Mouse (Mus musculus): ENCODE measurements at regions not wholly inside any gene's neighbourhood (a gene's known extent, or its start where the extent isn't known, plus 50 kb on each side); places are given as distances from the start of the nearest gene placed in this dataset.

DNA sequence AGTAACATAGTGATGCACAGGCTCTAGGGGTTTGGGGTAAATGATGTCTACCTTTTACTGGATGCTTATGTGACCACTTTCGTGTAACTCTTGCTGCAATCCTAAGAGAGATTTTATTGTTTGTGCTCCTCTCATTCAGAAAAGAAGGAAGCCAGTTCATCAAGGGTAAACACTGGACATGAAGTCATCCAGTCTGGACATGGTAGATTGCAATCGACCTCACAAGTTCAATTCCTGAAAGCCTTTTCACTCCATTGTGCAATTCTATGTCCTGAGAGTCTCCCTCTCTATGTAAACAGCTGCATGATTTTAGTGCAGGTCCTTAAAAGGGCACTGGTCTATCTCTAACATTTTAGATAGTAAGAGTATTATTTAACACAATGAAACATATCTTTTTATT lies 73.5 kb upstream of the Gm16223 start:
- 43% methylated on average over 2 of the region's 2 CpGs for WGBS
- DNase-seq, result no peak
- TF ChIP-seq CTCF (IDR thresholded peaks at IDR 0.05; ENCODE audit: insufficient read depth, low read length) (no peak), POLR2A (IDR thresholded peaks at IDR 0.05; ENCODE audit: borderline replicate concordance, extremely low read depth, low read depth, low read length) (no peak)
- no peak overlapping the region for H3K4me3 ChIP-seq (replicated peaks; ENCODE audit: extremely low read depth, low read depth, low read length)
- H3K4me1 ChIP-seq (ENCODE audit: control insufficient read depth, insufficient read depth, low read length), result no peaks in the 10 kb centered on the region

DNA sequence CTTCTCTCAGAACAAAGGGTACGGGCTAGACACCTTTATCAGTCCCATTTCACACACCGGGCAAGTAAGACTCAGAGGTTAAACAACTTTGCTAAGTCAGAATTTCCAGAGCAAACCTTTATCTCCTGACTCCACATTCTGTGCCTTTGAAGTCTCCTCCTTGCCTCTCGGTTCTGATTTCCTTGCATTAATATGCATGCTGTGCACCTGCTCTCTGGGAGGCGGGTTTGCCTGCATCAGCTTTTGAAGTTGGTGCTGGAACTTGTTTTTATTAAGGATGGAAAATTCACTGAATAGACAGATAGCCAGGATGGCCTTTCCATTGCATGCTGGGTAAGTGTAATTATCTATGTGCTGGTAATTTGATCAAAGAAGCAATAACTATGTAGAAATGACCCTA lies 84.2 kb upstream of the Gm16223 start:
- no peaks in the 10 kb centered on the region for H3K4me1 ChIP-seq (ENCODE audit: control insufficient read depth, insufficient read depth, low read length)
- no peak overlapping the region for H3K4me3 ChIP-seq (replicated peaks; ENCODE audit: extremely low read depth, low read depth, low read length)
- 63% methylated on average over 4 of the region's 4 CpGs for WGBS
- no peak for DNase-seq
- TF ChIP-seq POLR2A (IDR thresholded peaks at IDR 0.05; ENCODE audit: borderline replicate concordance, extremely low read depth, low read depth, low read length) (no peak), CTCF (IDR thresholded peaks at IDR 0.05; ENCODE audit: insufficient read depth, low read length) (no peak)

- TF ChIP-seq CTCF (IDR thresholded peaks at IDR 0.05; ENCODE audit: insufficient read depth, low read length) (no peak), POLR2A (IDR thresholded peaks at IDR 0.05; ENCODE audit: borderline replicate concordance, extremely low read depth, low read depth, low read length) (no peak)
- Histone ChIP-seq H3K4me3 (replicated peaks; ENCODE audit: extremely low read depth, low read depth, low read length) (no peak overlapping the region), H3K4me1 (ENCODE audit: control insufficient read depth, insufficient read depth, low read length) (no peaks in the 10 kb centered on the region)
- no peak for DNase-seq
Observed at GRCm38 (mm10) chr5:41975535-41975934, 92.2 kb upstream of the Gm16223 start.

DNA sequence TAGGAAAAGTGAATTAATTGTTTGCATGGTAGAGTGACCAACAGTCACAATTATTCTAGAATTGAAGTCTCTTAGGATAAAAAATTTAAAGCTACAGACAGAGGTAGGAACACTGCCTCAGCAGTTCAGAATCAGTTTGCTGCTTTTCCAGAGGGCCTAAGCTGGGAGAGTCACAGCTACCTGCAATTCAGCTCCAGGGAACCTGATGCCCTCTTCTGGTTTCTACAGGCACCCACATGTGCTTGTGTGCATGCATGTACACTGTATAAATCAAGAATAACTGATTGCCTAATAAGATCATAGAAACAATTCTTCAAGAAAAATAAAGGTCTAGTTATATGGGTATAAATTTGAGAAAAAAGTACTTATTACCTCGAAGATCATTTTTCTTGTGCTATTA lies 96.6 kb upstream of the Gm16223 start:
- no peak for DNase-seq
- Histone ChIP-seq H3K4me1 (ENCODE audit: control insufficient read depth, insufficient read depth, low read length) (no peaks in the 10 kb centered on the region), H3K4me3 (replicated peaks; ENCODE audit: extremely low read depth, low read depth, low read length) (no peak overlapping the region)
- WGBS, result 41% methylated on average over 1 of the region's 1 CpGs
- TF ChIP-seq CTCF (IDR thresholded peaks at IDR 0.05; ENCODE audit: insufficient read depth, low read length), result peak; percentile 19; the same call in 1 of the 2 replicates
- TF ChIP-seq POLR2A (IDR thresholded peaks at IDR 0.05; ENCODE audit: borderline replicate concordance, extremely low read depth, low read depth, low read length), result no peak

GRCm38 (mm10) chr5:41966958-41967357 lies 100.8 kb upstream of the Gm16223 start:
- TF ChIP-seq POLR2A (IDR thresholded peaks at IDR 0.05; ENCODE audit: borderline replicate concordance, extremely low read depth, low read depth, low read length) (no peak), CTCF (IDR thresholded peaks at IDR 0.05; ENCODE audit: insufficient read depth, low read length) (no peak)
- 89% methylated on average over 1 of the region's 1 CpGs for WGBS
- H3K4me3 ChIP-seq (replicated peaks; ENCODE audit: extremely low read depth, low read depth, low read length), result no peak overlapping the region
- H3K4me1 ChIP-seq (ENCODE audit: control insufficient read depth, insufficient read depth, low read length), result no peaks in the 10 kb centered on the region
- no peak for DNase-seq

DNA sequence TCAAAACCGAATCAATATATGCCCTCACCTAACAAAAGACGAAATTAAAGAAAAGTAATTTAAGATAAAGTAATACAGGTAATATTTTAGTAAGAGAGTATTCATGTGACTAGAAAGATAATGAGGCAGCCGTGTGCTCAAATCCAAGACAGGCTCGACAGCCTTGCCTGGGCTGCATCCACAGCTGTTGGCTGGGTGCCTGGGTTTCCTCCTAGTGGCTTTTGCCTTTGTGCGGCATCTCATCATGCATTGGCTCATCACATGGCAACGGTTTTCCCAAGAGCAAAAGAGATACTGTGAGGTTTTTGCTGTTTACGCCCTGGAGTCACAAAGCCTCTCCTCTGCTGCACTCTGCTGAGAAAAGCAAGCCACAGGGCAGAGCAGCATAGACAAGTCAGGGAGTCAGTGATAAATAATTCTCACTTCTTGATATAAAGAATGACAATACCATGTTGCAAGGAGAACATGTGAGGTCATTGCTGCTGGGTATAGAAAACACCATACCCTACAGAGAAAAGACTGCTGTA lies 103.1 kb upstream of the Bod1l start:
- WGBS, result 64% methylated on average over 7 of the region's 7 CpGs
- no peak for DNase-seq
- Histone ChIP-seq H3K4me3 (replicated peaks; ENCODE audit: extremely low read depth, low read depth, low read length) (no peak overlapping the region), H3K4me1 (ENCODE audit: control insufficient read depth, insufficient read depth, low read length) (no peaks in the 10 kb centered on the region)
- TF ChIP-seq CTCF (IDR thresholded peaks at IDR 0.05; ENCODE audit: insufficient read depth, low read length) (no peak), POLR2A (IDR thresholded peaks at IDR 0.05; ENCODE audit: borderline replicate concordance, extremely low read depth, low read depth, low read length) (no peak)

- Histone ChIP-seq H3K4me3 (replicated peaks; ENCODE audit: extremely low read depth, low read depth, low read length) (no peak overlapping the region), H3K4me1 (ENCODE audit: control insufficient read depth, insufficient read depth, low read length) (no peaks in the 10 kb centered on the region)
- DNase-seq, result no peak
- no peak for TF ChIP-seq CTCF (IDR thresholded peaks at IDR 0.05; ENCODE audit: insufficient read depth, low read length)
- 83% methylated on average over 6 of the region's 6 CpGs for WGBS
Observed at GRCm38 (mm10) chr5:41943399-41943798, 99.3 kb upstream of the Bod1l start.

GRCm38 (mm10) chr5:41942131-41942530 lies 98.0 kb upstream of the Bod1l start:
- TF ChIP-seq POLR2A (IDR thresholded peaks at IDR 0.05; ENCODE audit: borderline replicate concordance, extremely low read depth, low read depth, low read length), result no peak
- no peak for TF ChIP-seq CTCF (IDR thresholded peaks at IDR 0.05; ENCODE audit: insufficient read depth, low read length)
- 77% methylated on average over 7 of the region's 7 CpGs for WGBS

GRCm38 (mm10) chr5:41941216-41941615 lies 97.1 kb upstream of the Bod1l start:
- WGBS, result 83% methylated on average over 1 of the region's 1 CpGs
- Histone ChIP-seq H3K4me3 (replicated peaks; ENCODE audit: extremely low read depth, low read depth, low read length) (no peak overlapping the region), H3K4me1 (ENCODE audit: control insufficient read depth, insufficient read depth, low read length) (no peaks in the 10 kb centered on the region)
- TF ChIP-seq POLR2A (IDR thresholded peaks at IDR 0.05; ENCODE audit: borderline replicate concordance, extremely low read depth, low read depth, low read length), result no peak
- no peak for TF ChIP-seq CTCF (IDR thresholded peaks at IDR 0.05; ENCODE audit: insufficient read depth, low read length)
- DNase-seq, result no peak

More at GRCm38 (mm10) chr5:41942131-41942530, 98.0 kb upstream of the Bod1l start:
- no peak for DNase-seq
- Histone ChIP-seq H3K4me1 (ENCODE audit: control insufficient read depth, insufficient read depth, low read length) (no peaks in the 10 kb centered on the region), H3K4me3 (replicated peaks; ENCODE audit: extremely low read depth, low read depth, low read length) (no peak overlapping the region)

DNA sequence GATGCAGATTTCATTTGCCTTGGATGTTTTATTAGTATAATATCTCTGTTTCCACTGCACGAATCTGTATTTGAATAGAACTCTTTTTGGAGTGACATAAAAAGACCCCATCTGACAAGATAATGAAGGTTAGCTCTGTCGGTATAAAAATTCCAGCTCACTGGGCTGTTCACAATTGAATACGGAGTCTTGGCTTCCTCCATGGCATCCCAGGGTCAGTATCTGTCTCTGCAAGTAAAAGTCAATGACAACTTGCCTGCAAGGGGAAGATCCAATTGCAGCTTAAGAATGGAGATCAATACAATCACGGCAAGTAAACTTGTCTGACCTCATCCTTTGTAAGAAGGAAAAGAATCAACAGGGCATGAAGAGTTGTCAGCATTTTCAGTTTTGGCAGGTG lies 95.6 kb upstream of the Bod1l start:
- TF ChIP-seq POLR2A (IDR thresholded peaks at IDR 0.05; ENCODE audit: borderline replicate concordance, extremely low read depth, low read depth, low read length) (no peak), CTCF (IDR thresholded peaks at IDR 0.05; ENCODE audit: insufficient read depth, low read length) (no peak)
- H3K4me1 ChIP-seq (ENCODE audit: control insufficient read depth, insufficient read depth, low read length), result no peaks in the 10 kb centered on the region
- WGBS, result 54% methylated on average over 4 of the region's 4 CpGs

More for the DNA sequence above, 95.6 kb upstream of the Bod1l start:
- DNase-seq, result no peak
- no peak overlapping the region for H3K4me3 ChIP-seq (replicated peaks; ENCODE audit: extremely low read depth, low read depth, low read length)
